Mouse (Mus musculus): ENCODE results near the gene Col2a1. TPM values are rescaled to one million over a fixed set of nuclear protein-coding genes. Genes with fewer than 3 reads are reported as not detected.

The Col2a1 gene
- total RNA-seq, 2 experiments from 2014 or later = 1.0 to 2.6 TPM

DNA sequence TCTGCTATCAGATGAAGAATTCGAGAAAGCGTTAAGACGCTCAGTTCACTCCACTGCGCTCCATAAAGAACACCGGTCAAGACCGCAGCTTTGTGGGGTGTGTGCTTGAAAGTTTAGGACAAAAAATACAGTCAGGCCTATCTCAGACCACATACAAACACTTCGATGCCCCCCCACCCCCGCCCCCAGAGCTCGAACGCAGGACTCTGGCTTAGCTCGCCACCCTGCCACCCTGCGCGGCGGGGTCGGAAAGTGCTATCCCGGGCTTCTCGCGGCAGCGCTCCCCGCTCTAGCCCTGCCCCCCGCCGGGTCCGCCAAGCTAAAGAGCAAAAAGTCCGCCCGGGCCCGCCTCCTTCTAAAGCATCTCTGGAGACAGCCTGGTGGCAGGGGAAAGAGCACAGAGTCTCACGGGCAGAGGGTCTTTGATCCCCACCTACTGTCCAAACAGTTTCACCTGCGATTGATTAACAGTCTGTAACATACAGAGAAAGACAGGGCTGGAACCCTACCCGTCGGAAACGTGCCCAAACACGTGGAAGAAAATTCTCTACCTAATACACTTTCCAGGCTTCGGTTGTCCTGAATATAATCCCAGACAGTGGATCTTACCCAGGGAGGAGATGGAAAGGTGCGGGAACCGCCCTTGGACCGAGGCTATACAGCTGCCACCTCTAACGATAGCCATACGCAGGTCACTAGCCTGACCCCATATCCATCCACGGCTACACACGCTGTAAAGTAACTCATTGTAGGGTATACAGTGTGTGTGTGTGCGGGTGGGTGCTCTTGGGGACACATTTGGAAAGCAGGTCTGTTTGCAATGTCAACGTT is 1.3 kb downstream of the Col2a1 start:
- no peak for DNase-seq (ENCODE audit: low spot score in 2 of 2)

DNA sequence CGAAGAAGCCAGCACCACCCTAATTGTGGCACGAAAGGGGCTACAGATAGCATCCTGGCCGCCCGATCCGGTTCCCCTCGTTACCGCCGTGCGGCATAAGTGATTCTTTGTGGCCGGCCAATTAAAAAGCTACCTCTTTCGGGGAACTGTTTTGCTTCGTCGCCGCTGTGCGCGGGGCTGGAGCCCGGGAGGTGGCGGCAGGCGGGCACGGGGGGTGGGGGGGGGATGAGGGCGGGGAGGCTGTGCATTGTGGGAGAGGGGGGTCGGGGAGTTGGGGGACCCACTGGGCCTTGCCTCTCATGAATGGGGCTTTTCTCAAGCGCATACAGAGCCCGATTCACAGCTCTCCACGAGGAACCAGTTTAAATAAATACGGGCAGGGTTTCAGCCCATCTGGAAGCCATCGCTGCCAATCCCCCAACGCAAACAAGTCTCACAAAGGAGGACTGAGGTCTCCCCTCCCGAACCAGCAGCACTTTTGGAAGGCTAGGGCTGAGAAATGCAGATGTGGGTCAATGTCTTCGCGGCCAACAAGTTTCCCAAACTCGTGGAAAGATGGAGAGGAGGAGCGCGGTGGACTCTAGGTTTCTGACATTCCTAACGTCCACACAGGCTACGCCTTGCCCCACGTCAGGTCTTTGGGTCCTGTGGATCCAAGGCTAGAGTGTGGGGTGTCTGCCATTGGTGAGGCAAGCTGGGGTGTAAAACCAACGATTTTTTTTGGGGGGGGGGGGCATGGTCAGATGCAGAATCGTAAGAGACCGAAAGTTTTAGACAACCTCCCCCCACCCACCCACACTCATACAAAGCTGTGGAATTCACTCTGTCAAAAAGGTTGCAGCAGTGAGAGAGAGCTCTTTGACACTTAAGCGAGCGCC is 2.1 kb downstream of the Col2a1 start:
- DNase-seq (ENCODE audit: low spot score in 2 of 2) = peak; percentile 26 to 36

DNA sequence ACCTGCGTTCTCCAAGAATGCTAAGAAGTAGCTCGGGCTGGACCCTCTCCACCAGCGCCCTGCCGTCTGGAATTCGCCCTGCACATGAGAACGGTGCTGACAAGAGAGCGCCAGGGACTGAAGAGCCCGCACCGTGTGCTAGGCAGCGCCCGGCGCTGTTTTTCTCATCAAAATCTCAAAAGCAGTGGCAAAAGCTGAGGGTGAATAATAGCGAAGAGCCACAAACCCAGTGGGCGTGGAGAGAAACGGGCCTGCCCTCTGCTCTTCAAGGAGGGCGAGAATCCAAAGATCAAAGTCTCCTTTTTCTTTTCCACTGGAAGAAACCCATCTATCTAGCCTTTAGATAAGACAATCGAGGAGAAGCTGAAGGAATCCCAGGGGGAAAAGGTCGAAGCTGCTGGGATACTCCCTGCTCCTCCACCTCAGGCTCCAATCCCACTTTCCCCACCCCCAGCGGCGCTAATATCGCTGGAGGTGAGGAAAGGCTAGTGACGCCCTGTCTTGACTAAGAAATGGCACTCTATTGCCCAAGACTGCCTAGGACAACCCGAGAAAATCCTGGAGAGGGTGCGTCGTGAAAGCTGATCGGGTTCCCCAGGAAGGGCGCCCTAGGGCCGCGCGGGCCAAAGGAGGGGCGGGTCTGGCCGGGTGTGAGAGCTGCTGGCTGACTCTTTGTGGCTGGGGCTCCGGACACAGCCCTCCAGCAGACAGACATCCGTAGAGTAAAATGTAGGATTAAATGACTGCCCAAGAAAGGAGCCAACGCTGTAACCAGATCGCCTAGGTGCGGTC is 3.0 kb downstream of the Col2a1 start:
- DNase-seq (ENCODE audit: low spot score in 2 of 2) = no peak

DNA sequence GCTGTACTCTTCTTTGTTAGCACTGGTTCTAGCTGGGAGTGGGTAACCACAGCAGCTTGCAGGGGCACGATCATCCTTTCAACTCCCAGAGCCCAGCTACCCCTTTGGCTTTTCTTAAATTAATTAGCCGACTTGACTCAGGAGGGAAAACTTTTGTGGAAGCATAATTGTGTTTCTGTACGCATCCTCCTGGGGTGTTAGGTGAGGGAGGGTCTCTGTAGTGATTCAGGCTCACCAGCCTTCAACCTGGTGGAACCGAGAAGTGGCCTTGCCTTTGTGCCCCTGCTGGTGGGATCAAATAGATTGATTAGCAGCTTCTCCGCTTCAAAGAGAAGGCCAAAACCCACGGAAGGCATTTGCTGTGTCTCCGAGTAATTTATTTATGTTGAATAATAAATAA is 4.5 kb downstream of the Col2a1 start:
- DNase-seq (ENCODE audit: low spot score in 2 of 2) = no peak

DNA sequence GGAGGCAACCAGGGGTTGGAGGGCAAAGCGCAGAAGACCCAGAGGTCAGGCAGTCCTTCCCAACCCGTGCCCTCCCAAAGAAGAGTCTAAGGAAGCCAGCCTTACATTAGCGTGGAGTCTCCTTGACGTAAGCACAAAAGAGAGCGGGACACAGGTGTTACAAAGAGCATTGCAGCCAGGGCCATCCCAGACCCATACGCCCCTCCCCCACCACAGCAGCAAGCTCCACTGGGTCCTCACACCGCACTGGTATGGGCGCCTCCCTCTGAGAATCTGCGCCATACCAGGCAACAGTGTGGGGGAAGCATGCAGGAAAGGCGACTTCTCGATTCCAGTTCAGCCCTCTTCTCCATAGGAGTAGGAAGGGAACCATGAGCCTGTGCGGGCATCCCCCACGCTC is 4.9 kb downstream of the Col2a1 start:
- no peak for DNase-seq (ENCODE audit: low spot score in 2 of 2)

DNA sequence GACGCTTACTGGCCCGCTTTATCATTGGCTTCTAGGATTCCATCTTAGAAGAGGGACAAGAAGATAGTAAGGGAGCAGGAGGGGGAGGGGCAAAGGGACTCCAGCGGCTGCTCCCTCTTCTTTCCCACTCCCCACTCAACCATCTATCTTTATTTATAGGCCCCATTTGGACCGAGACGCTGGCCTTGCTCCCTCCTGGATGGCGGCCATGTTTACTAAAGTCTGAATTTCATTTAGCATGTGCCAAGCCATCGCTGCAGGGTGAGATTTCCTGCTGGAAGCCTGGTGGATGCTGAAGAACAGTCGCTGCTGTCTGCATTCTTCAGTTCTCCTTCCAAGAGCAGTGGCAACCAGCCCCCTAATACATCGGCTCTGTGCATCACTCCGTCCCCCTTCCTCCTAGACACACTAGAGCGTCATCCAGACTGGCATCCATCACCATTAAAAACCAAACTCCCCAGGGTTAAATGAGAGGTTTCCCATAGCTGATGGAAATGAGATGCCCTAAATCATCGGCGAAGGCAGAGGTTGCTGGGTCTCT is 7.7 kb downstream of the Col2a1 start:
- DNase-seq (ENCODE audit: low spot score in 2 of 2) = peak; percentile 56 to 73

DNA sequence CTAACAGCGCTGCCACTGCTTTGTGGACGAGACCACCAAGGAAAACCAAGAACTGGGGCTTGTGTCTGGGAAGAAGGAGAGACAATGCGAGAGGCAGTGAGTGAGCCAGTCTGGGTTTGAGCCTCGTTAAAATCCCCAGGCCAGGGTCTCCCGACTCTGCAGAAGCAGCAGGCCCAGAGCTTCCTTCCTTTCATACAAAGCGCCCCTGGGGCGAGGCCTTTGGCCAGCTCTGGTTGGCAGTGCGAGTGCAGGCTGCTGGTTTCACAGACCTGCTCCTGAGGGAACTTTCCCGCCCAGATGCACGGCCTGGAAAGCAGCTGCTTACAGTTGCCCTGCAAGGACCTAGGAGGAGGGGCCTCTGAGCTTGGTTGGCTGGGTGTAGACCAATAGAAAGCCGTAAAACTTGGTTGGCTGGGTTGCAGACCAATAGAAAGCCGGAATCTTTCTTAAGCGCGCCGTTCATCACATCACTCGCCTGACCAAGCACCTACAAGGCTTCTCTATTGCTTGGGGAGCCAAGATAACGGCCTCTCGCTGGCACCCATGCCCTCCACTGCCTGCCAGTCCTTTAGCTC is 11.7 kb downstream of the Col2a1 start:
- peak; percentile 78 to 79 for DNase-seq (ENCODE audit: low spot score in 2 of 2)

DNA sequence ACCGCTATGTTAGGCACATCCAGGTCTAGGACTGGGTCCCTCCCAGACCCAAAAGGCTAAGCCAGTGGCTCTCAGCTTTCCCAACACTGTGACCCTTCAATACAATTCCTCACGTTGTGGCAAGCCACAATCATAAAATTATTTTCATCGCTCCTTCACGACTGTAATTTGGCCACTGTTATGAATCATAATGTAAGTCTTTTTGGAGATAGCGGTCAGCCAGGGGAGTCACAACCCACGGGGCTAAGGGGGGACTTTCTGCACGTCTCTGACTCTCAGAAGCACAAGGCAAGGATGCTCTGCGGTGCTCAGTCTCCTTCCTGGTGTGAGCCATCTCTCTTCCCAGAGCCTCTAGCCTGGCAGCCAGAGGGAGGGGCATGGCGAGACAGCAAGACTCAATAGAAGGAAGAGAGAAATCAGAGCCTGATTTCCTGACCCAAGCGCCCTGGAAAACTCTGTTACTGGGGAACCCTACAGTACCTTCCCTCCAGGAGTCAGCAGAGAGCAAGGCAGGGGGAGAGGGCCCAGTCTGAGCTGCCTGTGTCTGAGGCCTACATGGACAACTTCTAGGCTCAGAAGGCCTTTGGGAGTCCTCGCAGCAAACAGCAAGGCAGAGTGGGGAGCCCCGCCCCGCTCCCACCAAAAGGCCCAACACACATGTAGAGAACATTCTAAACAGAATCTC is 12.3 kb downstream of the Col2a1 start:
- DNase-seq (ENCODE audit: low spot score in 2 of 2) = no peak

DNA sequence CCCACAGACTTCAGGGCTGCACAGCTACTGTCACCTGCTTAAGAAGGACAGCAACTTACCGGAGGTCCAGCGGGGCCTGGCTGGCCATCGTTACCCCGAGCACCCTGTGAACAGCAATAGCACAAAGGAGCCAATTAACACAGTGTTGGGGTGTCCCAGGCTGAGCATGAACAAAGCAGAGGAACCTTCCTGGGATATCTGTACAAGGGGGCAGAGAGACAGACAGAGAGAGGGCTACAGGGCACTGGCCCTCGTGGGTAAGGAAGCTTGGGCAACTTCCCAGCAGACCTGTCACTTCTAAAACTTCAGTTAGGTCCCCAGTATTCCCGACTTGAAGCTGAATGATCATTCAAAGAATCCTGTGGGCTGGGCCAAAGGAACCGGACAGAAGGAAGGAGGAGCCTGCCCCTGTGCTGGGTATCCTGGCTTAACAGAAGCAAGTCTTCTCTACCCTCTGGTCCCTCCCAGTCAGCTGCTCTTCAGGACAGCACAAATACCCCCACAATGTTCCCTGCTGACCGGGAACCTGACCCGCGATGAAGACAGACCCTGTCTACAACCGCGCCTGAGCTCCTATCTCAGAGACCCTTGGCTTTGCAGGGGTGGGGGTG is 13.1 kb downstream of the Col2a1 start:
- DNase-seq (ENCODE audit: low spot score in 2 of 2) = no peak

DNA sequence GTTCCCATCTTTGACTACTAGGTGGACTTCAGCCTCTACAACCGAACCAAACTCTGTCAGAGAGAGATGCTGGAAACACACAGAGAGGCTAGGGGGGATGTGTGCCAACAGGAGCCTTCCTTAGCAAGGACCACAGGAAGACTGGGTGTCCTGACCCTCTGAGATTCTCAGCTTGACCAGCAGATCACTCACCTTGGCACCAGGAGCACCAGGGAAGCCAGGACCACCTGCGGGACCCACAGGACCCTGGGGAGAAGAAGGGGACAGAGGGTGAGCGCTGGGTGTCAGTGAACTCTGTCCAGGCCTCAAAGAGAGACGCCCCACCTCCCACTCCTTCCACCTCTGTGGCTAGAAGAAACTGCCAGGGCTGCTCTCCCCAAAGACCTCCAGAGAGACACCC is 13.8 kb downstream of the Col2a1 start:
- no peak for DNase-seq (ENCODE audit: low spot score in 2 of 2)

DNA sequence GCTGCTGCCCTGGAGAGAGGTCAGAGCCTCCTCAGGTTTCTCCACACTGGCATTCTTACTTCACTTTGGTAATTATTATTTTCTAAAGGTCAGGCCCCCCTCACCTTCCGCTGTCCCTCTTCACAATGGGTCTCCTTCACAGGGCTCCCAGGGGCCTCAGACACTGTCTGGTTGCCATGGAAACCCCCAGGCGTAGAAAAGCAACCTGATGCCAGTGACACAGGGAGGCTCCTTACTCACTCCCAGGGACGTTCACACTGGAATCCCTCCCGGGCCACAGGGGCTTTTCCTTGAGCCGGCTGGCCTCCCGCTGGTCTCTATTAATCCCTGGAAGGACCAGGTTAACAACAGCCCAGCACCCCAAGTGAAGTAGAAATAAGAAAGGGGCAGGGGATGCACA is 14.4 kb downstream of the Col2a1 start:
- DNase-seq (ENCODE audit: low spot score in 2 of 2) = no peak

DNA sequence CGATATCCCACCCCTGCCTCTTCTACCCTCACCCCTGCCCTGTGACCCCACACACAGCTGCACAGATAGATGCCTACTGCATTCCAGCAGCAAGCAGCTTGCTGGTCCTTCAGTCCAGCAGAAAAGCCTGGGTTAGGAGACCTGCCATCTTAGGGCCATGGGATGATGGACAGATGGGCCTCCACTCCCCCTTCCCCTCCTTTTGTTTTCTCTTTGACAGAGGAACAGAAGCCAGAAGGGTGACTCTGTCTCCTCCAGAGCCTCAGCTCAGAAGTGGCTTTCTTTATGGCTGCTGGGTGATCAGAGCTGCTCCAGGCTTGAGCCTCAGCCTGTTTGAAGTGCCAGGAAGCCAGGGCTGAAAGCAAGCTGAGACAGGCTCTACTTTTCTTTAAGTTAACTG is 15.0 kb downstream of the Col2a1 start:
- no peak for DNase-seq (ENCODE audit: low spot score in 2 of 2)

DNA sequence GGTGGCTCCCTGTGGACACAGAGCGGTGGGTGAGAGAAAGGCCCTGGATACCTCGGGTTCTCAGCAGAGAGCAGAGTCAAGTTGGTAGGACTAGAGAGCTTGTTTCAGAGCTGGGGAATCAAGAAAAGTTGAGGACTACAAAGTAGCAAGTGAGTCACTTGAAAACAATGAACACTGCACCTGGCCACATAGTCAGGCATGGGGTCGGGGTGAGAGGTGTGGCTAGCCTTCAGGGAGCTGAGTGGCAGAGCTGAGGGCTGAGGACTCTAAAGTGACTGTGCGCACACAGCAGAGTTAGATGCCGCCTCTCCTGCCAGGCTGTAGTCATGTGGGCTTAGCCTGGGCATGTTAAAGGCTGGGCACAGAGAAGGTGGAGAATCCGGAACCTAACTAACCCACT is 22.9 kb downstream of the Col2a1 start:
- DNase-seq (ENCODE audit: low spot score in 2 of 2) = no peak

DNA sequence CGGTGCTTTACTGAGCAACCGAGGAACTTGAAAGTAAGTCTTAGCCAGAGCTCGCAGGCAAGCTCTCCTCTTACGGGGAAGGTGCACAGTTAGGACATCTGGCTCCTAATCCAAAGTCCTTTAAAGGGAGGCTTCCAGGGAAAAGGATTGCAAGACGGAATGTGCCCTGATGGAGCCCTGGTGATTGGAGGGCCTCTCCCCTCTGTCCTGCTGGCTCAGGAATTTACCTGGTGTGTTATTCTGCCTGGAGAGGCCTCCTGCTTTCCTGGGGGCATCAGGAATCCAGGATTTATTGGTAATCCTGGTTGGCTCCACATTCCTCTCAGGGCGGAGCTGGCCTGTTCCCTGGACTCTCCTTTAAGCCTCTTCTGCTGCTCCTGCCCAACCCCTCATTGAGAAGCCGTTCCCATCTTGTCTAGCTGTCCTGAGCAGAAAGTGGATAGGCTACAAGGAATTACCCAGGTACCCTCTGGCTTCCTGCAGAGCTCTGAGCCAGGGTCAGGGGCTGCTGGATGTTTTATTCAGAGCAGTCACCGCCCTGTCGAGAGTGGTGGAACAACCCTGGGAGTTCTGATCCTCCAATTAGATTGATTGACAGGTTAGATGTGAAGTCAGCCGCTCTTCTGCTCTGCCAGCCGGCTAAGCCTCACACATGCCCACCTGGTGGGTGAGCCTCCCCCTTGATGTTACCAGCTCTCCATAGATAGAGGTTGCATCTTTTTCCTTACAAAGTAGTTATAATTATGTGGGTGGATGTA is 31.1 kb downstream of the Col2a1 start:
- no peak for DNase-seq (ENCODE audit: low spot score in 2 of 2)

DNA sequence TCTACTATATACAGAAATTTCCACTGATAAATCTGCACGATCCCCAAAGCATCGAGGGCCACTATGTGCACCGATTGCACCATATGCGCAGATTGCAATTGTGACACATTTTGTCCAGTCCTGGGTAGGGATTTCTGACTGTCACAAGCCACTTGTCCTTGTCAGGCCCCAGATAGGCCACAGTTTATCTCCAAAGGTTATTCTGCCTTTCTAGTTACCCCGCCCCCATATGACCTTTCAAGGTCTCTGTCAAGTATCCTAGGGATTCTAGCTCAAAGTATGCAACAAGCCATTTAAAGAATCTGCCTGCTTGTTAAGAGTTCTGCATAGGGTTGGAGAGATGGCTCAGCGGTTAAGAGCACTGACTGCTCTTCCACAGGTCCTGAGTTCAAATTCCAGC is 31.9 kb downstream of the Col2a1 start:
- no peak for DNase-seq (ENCODE audit: low spot score in 2 of 2)

DNA sequence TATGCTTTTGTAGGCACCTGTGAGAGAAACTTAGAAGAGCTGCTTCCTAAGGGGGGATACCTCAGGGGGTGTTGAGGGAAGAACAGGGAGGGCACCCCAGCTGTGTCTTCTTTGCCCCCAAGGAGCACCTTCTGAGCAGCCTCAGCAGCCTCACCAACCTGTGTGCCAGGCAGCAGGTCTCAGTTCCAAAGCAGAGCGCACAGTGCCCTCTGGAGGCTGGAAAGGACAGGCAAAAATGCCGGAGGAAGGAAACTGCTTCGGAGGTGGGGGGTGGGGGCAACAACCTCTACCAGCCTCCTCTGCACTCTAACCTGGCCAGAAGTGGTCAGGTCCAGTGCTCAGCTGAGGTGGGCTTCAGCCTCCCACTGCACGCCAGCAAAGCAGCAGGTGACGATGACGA is 34.2 kb downstream of the Col2a1 start:
- DNase-seq (ENCODE audit: low spot score in 2 of 2) = peak in 1 of 2 experiments; percentile 44

DNA sequence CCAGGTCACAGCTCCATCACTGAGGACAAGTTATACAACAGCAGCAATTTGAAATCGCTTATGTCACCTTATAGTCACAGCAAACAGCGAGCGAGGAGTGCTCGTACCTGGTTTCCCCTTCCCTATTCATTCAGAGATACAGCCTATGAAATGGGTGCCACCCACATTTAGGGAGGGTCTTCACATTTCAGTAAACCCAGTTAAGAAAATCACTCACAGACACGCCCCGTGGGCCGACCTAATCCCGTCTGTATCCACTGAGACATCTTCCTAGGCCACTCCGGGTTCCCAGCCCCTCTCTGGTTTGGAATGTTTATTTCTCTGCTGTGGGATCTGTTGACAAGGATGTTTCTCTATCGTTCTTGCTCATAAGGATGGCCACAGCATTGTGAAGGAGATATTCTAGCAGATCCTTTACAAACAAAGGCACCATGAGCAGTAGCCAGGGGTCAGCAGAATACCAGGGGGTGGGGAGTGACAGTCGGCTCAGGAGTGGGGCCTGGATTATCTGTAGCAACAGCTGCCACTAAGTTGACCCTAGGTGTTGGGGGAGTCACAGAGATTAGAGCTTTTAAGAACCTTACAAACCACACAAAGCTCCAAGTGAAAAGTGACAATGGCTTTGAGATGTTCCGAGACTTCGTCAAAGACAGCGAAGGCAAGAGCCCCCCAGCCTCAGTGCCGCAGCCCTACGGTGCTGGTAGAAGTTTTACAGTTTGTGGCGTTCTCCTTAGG is 39.0 kb downstream of the Col2a1 start:
- DNase-seq (ENCODE audit: low spot score in 2 of 2) = no peak

DNA sequence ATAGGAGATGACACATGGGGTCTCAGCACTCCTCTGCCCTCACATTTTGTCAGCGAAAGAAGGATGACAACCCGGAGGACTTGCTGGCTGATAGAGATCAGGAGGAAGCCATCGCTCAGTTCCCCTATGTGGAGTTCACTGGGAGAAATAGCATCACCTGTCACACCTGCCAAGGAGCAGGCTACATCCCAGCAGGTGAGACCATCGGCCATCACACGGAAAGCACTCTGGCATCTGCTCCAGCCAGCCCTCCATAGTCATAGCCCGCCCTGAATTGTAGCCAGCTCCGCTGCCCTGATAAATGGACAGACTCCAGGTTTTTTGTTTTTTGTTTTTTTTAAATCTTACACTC is 39.7 kb downstream of the Col2a1 start:
- DNase-seq (ENCODE audit: low spot score in 2 of 2) = no peak
